Mouse (Mus musculus): ENCODE results near the gene Nol4l.

DNA sequence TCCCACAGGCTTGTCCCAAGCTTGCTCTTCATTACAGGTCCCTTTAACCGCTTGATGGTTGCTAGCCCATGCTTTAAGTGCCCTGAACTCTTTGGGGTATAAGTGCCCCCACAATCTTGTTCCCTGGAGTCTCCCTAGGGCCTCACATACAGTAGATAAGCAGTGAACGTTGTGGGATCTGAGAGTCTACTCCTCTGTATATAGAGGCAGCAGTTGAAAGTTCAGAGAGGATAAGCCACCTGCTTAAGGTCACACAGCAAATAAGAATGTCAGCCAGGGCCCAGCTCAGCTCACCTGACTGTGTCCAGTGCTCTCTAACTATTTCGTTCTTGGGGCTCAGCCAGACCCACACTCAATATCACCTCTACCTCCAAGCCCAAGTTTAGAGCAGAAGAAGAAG lies 17.9 kb upstream of the Nol4l start:
- TF ChIP-seq CTCF (IDR thresholded peaks at IDR 0.05; ENCODE audit: low read depth) (no peak), EP300 (IDR thresholded peaks at IDR 0.05; ENCODE audit: low read depth) (no peak)

Data from liver, embryonic 14.5 days (tissue).